Mouse (Mus musculus) cortical plate, adult 2 months (tissue): ENCODE data around the gene Nptx1. TPM values are rescaled to one million over a fixed set of nuclear protein-coding genes. Genes with fewer than 3 reads are reported as not detected.

Experiments used
- H3K27ac ChIP-seq: fragments of 200-500 bp; 2 replicates; pipeline ENCODE4 v1.5.1; 2012; ENCODE audit warnings: low read length, control low read depth, inconsistent platforms; ENCODE audit not compliant: insufficient read depth
- H3K4me1 ChIP-seq: fragments of 200-500 bp; 2 replicates; pipeline ENCODE4 v1.6.1; 2011; ENCODE audit warnings: low read length; ENCODE audit not compliant: control insufficient read depth, insufficient read depth
- H3K4me3 ChIP-seq: fragments of 200-500 bp; 2 replicates; pipeline ENCODE4 v1.5.1; 2011; ENCODE audit warnings: mild to moderate bottlenecking, low read length, control low read depth; ENCODE audit not compliant: insufficient read depth
- CTCF ChIP-seq: fragments of 200-500 bp; IDR thresholded peaks from 2 replicates; pipeline ENCODE4 v1.5.1; 2011; ENCODE audit warnings: mild to moderate bottlenecking, control low read depth, low read length; ENCODE audit not compliant: insufficient read depth; ENCODE audit errors: extremely low read depth
- POLR2A ChIP-seq: fragments of 200-500 bp; IDR thresholded peaks from 2 replicates; pipeline ENCODE4 v1.6.1; 2011; ENCODE audit warnings: mild to moderate bottlenecking, low read length, control low read depth; ENCODE audit not compliant: insufficient read depth; ENCODE audit errors: extremely low read depth
- polyA plus RNA-seq: library from polyadenylated mRNA; depleted of rRNA; stranded (reverse); fragments of >200 nt; gene quantifications from 2 replicates; pipeline ENCODE4 v1.2.3, GENCODE M21; 2012

Gene Nptx1
- polyA plus RNA-seq, 1 experiment, result 118 TPM

DNA sequence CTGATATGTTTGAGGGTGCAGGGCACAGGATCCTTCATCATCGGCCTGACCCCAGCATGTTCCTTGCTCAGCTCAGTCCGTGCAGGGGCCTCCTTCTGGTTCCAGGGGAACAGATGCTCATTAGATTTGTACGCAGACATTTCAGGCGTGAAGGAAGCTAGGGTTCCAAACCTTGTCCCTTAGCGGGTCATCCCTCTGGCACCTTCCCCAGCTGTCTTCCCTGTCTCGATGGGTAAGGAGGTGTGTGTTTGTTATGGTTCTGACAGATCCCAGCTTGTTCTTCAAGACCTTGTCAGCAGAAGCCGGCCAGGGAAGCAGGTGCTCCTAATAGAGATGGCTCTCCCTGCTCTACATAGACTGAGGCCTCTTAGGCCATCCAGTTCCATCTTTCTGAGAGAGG lies 17.5 kb upstream of the Nptx1 start:
- H3K4me1 ChIP-seq, result no peaks in the 10 kb centered on the region
- TF ChIP-seq POLR2A (no peak), CTCF (no peak)
- no peak overlapping the region for H3K4me3 ChIP-seq
- H3K27ac ChIP-seq, result no peak overlapping the region

DNA sequence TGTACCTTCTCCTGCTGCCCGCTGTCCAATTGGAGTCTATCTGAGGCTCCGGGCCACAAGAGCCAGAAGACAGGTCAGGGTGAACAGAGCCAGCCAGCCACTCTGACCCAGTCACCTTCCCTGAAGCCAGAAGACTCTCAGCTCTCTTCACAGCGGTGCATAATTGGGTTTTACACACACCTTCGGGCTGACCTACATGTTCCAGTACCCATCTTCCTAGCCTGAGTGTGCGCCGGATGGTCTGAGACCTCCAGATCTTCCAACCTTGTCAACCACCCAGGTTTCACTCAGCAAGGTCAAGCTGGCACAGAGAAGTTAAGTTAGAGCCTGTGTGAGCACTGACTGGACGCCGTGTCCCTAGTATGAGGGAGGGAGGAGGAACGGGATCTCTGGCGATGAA lies 16.8 kb upstream of the Nptx1 start:
- Histone ChIP-seq H3K27ac (no peak overlapping the region), H3K4me3 (no peak overlapping the region), H3K4me1 (no peaks in the 10 kb centered on the region)
- TF ChIP-seq POLR2A (no peak), CTCF (no peak)

GRCm38 (mm10) chr11:119563166-119563565 lies 15.6 kb upstream of the Nptx1 start:
- H3K4me1 ChIP-seq, result no peaks in the 10 kb centered on the region
- no peak overlapping the region for H3K4me3 ChIP-seq
- TF ChIP-seq CTCF, result no peak
- no peak for TF ChIP-seq POLR2A
- H3K27ac ChIP-seq, result no peak overlapping the region

DNA sequence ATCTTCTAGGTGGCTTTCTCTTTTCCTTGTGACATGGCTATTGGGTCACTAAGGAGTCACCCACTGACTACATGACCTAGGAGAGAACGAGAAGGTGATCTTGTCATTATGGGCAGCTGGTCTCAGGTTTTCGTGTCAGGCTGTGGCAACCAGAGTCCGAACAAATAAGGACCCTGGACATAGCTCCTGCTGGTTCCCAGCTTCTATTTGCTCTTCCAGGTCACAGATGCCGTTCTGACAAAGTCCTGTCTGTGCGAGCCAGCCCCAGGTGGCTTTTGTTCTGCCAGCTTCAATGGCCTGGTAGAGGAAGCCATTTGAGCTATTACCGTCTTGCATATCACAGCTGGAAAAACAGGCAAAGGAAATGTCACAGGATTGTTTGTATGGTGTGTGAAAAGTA lies 14.7 kb upstream of the Nptx1 start:
- Histone ChIP-seq H3K4me1 (no peaks in the 10 kb centered on the region), H3K4me3 (no peak overlapping the region), H3K27ac (no peak overlapping the region)
- TF ChIP-seq POLR2A (no peak), CTCF (no peak)

- TF ChIP-seq CTCF, result no peak
- no peak for TF ChIP-seq POLR2A
- Histone ChIP-seq H3K4me3 (no peak overlapping the region), H3K4me1 (no peaks in the 10 kb centered on the region), H3K27ac (no peak overlapping the region)
These were observed 11.5 kb upstream of the Nptx1 start for GRCm38 (mm10) chr11:119558870-119559610.

DNA sequence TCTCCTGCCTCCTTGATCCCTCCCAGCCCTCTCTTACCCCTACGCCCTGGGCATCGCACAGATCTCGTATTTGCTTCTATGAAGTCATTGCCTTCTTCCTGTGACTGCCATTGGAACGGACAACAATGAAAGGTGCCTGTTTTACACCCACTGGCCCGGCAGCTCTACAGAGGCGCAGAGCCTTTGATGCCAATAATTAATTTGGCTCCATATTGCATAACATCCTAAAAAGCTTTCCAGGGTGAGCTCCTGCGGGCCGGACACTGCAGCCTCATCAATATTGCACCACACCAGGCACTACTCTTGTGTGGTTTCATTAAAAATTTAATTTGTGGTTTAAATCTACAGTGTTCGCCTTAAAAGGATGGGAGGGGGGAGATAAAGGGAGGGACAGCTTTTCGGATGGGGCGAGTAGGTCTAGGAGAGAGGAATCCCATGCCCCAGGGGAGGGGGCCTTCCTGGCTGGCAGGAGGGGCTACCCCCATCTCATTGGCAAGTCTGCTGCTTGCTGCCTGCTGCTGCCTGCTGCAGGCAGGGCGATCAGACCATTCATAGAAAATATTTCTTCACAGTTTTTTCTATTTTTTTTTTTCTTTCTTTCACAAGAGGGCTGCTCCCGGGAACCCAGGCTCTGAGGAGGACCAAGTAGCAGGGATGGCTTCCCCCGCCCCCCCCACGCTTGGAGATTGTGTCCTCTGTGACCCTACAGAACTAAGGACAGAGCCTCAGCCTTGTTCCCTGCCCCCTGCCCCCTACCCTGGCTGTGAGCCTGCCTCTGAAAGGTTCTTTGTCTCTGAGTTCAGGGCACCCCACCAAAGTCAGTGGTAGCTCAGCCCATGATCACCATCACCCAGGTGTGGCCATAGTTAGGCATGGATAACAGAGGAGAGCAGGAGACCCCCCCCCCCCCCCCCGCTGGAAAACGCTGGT lies 10.7 kb upstream of the Nptx1 start:
- Histone ChIP-seq H3K4me3 (no peak overlapping the region), H3K27ac (no peak overlapping the region), H3K4me1 (no peaks in the 10 kb centered on the region)
- TF ChIP-seq POLR2A (no peak), CTCF (no peak)

DNA sequence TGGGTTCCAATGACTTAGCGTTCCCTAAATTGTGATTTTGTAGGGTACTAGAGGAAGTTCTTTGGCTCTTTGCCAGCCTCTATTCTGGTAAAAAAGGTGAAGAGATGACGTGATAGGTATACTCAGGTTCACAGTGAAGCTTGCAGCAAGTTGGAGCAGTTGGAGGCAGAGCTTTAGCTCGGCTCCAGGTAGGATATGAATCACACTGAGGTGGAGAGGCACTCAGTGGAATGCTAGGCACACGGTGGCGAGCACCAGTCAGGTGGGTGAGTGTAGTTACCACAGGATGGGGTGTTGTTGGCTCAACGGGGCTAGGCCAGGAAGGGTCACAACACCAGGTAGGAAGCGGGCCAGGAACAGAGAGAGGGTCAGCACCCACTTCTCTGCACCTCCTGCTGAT lies 7.6 kb upstream of the Nptx1 start:
- Histone ChIP-seq H3K4me3 (no peak overlapping the region), H3K27ac (no peak overlapping the region), H3K4me1 (no peaks in the 10 kb centered on the region; the same call in 1 of the 2 replicates)
- TF ChIP-seq CTCF (no peak), POLR2A (no peak)

DNA sequence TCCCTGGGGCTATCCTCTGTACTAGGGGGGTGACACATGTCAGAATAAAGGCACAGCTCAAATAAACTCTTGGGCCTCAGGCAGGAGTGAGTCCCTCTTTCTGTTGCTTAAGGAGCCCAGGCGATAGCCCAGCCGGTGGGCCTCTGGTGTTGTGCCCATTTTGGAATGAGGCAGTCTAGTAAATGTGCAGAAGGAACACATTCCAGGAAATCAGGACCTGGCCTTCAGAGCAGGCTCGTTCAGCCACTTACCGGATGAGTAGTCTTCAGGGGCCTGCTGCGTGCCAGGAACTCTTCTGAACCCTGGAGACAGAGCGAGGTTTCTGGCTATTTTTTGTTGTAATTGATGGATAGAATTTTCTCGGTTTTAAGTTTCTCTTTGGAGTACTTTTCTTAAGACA lies 7.2 kb upstream of the Nptx1 start:
- TF ChIP-seq POLR2A (no peak), CTCF (no peak)

GRCm38 (mm10) chr11:119552902-119553802 lies 5.6 kb upstream of the Nptx1 start:
- no peaks in the 10 kb centered on the region; the same call in 1 of the 2 replicates for H3K4me1 ChIP-seq
- no peak overlapping the region for H3K27ac ChIP-seq
- TF ChIP-seq POLR2A, result no peak
- H3K4me3 ChIP-seq, result no peak overlapping the region

More for the DNA sequence above, 7.2 kb upstream of the Nptx1 start:
- Histone ChIP-seq H3K27ac (no peak overlapping the region), H3K4me1 (no peaks in the 10 kb centered on the region; the same call in 1 of the 2 replicates), H3K4me3 (no peak overlapping the region)
